Mouse (Mus musculus) neural tube, embryonic 15.5 days (tissue): ENCODE data around the gene Gm5483. TPM values are rescaled to one million over a fixed set of nuclear protein-coding genes. Genes with fewer than 3 reads are reported as not detected.

Experiments used
- polyA plus RNA-seq: library from polyadenylated mRNA; unstranded; fragments of >200 nt; fragmentation: Nextera tagmentation; extraction: Ambion mirVana; gene quantifications from 2 replicates; pipeline ENCODE4 v1.2.1, GENCODE M21; 2015

The Gm5483 gene
- polyA plus RNA-seq, 1 experiment from 2014 or later = 0.44 TPM

Other genes starting within 250 kb of the Gm5483 start
- 2.0 and 7.8 TPM in 2 replicates for gene Parp9, start 245.7 kb upstream of the Gm5483 start, polyA plus RNA-seq
- gene Dtx3l, start 245.1 kb upstream of the Gm5483 start, polyA plus RNA-seq = 1.4 and 6.1 TPM in 2 replicates
- gene Kpna1, start 205.5 kb upstream of the Gm5483 start, polyA plus RNA-seq = 61.3 and 65.6 TPM in 2 replicates
- 12.0 and 12.4 TPM in 2 replicates for gene Wdr5b, start 143.0 kb upstream of the Gm5483 start, polyA plus RNA-seq
- gene Fam162a, start 112.6 kb upstream of the Gm5483 start, polyA plus RNA-seq = 146 and 193 TPM in 2 replicates
- gene Ccdc58, start 112.5 kb upstream of the Gm5483 start, polyA plus RNA-seq = 33.0 and 39.3 TPM in 2 replicates
- gene Csta1, start 53.0 kb upstream of the Gm5483 start, polyA plus RNA-seq = not detected in 2 replicates
- 0.72 and 1.0 TPM in 2 replicates for gene Stfa2l1, start 27.4 kb upstream of the Gm5483 start, polyA plus RNA-seq
- gene Gm5416, start 26.2 kb downstream of the Gm5483 start, polyA plus RNA-seq = not detected in 2 replicates
- not detected in 2 replicates for gene 2010005H15Rik, start 37.3 kb downstream of the Gm5483 start, polyA plus RNA-seq
- 1.4 and 3.5 TPM in 2 replicates for gene Stfa1, start 92.7 kb downstream of the Gm5483 start, polyA plus RNA-seq
- gene BC117090, start 150.1 kb downstream of the Gm5483 start, polyA plus RNA-seq = 0.57 TPM in 1 of 2 replicates, not detected in the other
- 2.4 and 3.0 TPM in 2 replicates for gene BC100530, start 183.5 kb downstream of the Gm5483 start, polyA plus RNA-seq
- gene Stfa2, start 224.2 kb downstream of the Gm5483 start, polyA plus RNA-seq = not detected in 2 replicates